Mouse (Mus musculus) CH12.LX (cell line): ENCODE measurements around the gene Taf11. TPM values are rescaled to one million over a fixed set of nuclear protein-coding genes. Genes with fewer than 3 reads are reported as not detected.

ENCODE experiments used
- DNase-seq: peaks from one replicate; pipeline ENCODE4 v3.0.0-alpha.2; 2013; ENCODE audit errors: extremely low read depth
- H3K27ac ChIP-seq: 2 replicates; pipeline ENCODE4 v1.5.1; 2012; ENCODE audit warnings: low read depth, mild to moderate bottlenecking, control low read depth, moderate library complexity; ENCODE audit not compliant: insufficient read depth
- H3K27me3 ChIP-seq: replicated peaks from 2 replicates; pipeline ENCODE3; 2012; ENCODE audit warnings: inconsistent platforms
- H3K36me3 ChIP-seq, 2 experiments: replicated peaks in 1 of 2; 2 replicates each; pipeline versions ENCODE3 to v1.6.1; 2012; ENCODE audit warnings: inconsistent platforms in 1 of 2, low read length in 1 of 2, mild to moderate bottlenecking in 1 of 2, mixed read lengths in 1 of 2, moderate library complexity in 1 of 2; ENCODE audit not compliant: control insufficient read depth in 1 of 2, insufficient read depth in 1 of 2
- H3K4me1 ChIP-seq, 2 experiments: 2 replicates each; pipeline ENCODE4 v1.6.1; 2012; ENCODE audit warnings: inconsistent platforms in 1 of 2, moderate library complexity in 1 of 2; ENCODE audit not compliant: insufficient read depth in 2 of 2, control insufficient read depth in 1 of 2
- H3K4me2 ChIP-seq: 2 replicates; pipeline ENCODE4 v1.6.1; 2012; ENCODE audit warnings: low read depth, mild to moderate bottlenecking, control low read depth; ENCODE audit not compliant: poor library complexity, insufficient read depth, severe bottlenecking
- H3K4me3 ChIP-seq, 3 experiments: fragments of 150-350 bp in 1 of 3; sonication (generic) in 1 of 3; replicated peaks in 1 of 3; 2 replicates each; pipeline versions ENCODE3 to v1.5.1; 2011 to 2012; ENCODE audit warnings: low read depth in 2 of 3, low read length in 2 of 3, mild to moderate bottlenecking in 2 of 3, moderate library complexity in 2 of 3, control low read depth in 1 of 3, improper control_type of control experiment in 1 of 3, inconsistent platforms in 1 of 3, mixed read lengths in 1 of 3; ENCODE audit not compliant: poor library complexity in 1 of 3
- H3K79me2 ChIP-seq: replicated peaks from 2 replicates; pipeline ENCODE4 v1.6.1; 2012; ENCODE audit warnings: mild to moderate bottlenecking, moderate library complexity; ENCODE audit not compliant: control insufficient read depth, poor library complexity, insufficient read depth, severe bottlenecking; ENCODE audit errors: extremely low read depth
- H3K9ac ChIP-seq: 2 replicates; pipeline ENCODE4 v1.6.1; 2012; ENCODE audit warnings: low read depth, mild to moderate bottlenecking, control low read depth, moderate library complexity; ENCODE audit not compliant: insufficient read depth
- H3K9me3 ChIP-seq: replicated peaks from 2 replicates; pipeline ENCODE3; 2012; ENCODE audit warnings: low read length, inconsistent platforms, mixed read lengths
- BHLHE40 ChIP-seq: IDR thresholded peaks from 2 replicates; pipeline ENCODE4 v1.6.1; 2011; ENCODE audit warnings: mild to moderate bottlenecking, low read depth, low read length, improper control_type of control experiment
- CHD1 ChIP-seq: IDR thresholded peaks from 2 replicates; pipeline ENCODE4 v1.6.1; 2012; ENCODE audit warnings: low read depth, low read length, improper control_type of control experiment, inconsistent platforms
- CHD2 ChIP-seq: IDR thresholded peaks from 2 replicates; pipeline ENCODE4 v1.6.1; 2011; ENCODE audit warnings: low read length, improper control_type of control experiment
- CTCF ChIP-seq, 2 experiments: IDR thresholded peaks in 1 of 2; conservative IDR thresholded peaks in 1 of 2; 2 replicates each; pipeline ENCODE4 v1.5.1; 2011 to 2012; ENCODE audit warnings: low read depth in 2 of 2, low read length in 2 of 2, improper control_type of control experiment in 1 of 2, inconsistent platforms in 1 of 2, mild to moderate bottlenecking in 1 of 2, moderate library complexity in 1 of 2
- E2F4 ChIP-seq: IDR thresholded peaks from 2 replicates; pipeline ENCODE4 v1.6.1; 2011; ENCODE audit warnings: low read depth, low read length, improper control_type of control experiment; ENCODE audit not compliant: insufficient replicate concordance
- EP300 ChIP-seq: IDR thresholded peaks from 2 replicates; pipeline ENCODE4 v1.6.1; 2011; ENCODE audit warnings: low read length, improper control_type of control experiment
- HCFC1 ChIP-seq: IDR thresholded peaks from 2 replicates; pipeline ENCODE4 v1.6.1; 2012; ENCODE audit warnings: low read depth, mild to moderate bottlenecking, inconsistent platforms, low read length, improper control_type of control experiment
- MAZ ChIP-seq: IDR thresholded peaks from 2 replicates; pipeline ENCODE4 v1.6.1; 2012; ENCODE audit warnings: low read depth, mild to moderate bottlenecking, inconsistent platforms, low read length, improper control_type of control experiment, moderate library complexity
- MXI1 ChIP-seq: IDR thresholded peaks from 2 replicates; pipeline ENCODE4 v1.6.1; 2011; ENCODE audit warnings: mild to moderate bottlenecking, low read depth, low read length, improper control_type of control experiment
- NELFE ChIP-seq: IDR thresholded peaks from 2 replicates; pipeline ENCODE4 v1.6.1; 2011; ENCODE audit warnings: low read depth, low read length, improper control_type of control experiment
- NRF1 ChIP-seq: IDR thresholded peaks from 2 replicates; pipeline ENCODE4 v1.6.1; 2014; ENCODE audit warnings: low read depth, mild to moderate bottlenecking, inconsistent platforms, low read length, improper control_type of control experiment, moderate library complexity
- POLR2A ChIP-seq: IDR thresholded peaks from 2 replicates; pipeline ENCODE4 v1.6.1; 2011; ENCODE audit warnings: low read depth, mild to moderate bottlenecking, improper control_type of control experiment, low read length
- POLR2AphosphoS2 ChIP-seq: IDR thresholded peaks from 2 replicates; pipeline ENCODE4 v1.6.1; 2011; ENCODE audit warnings: low read depth, low read length, improper control_type of control experiment
- SIN3A ChIP-seq: IDR thresholded peaks from 2 replicates; pipeline ENCODE4 v1.6.1; 2012; ENCODE audit warnings: low read length, improper control_type of control experiment, inconsistent platforms
- TBP ChIP-seq: conservative IDR thresholded peaks from 2 replicates; pipeline ENCODE4 v1.6.1; 2011; ENCODE audit warnings: low read depth, low read length, improper control_type of control experiment
- TCF12 ChIP-seq: IDR thresholded peaks from 2 replicates; pipeline ENCODE4 v1.6.1; 2014; ENCODE audit warnings: low read depth, mild to moderate bottlenecking, inconsistent platforms, low read length, improper control_type of control experiment
- ZC3H11A ChIP-seq: IDR thresholded peaks from 2 replicates; pipeline ENCODE4 v1.6.1; 2012; ENCODE audit warnings: low read depth, mild to moderate bottlenecking, inconsistent platforms, low read length, improper control_type of control experiment
- ZKSCAN1 ChIP-seq: IDR thresholded peaks from 2 replicates; pipeline ENCODE4 v1.6.1; 2012; ENCODE audit warnings: low read depth, inconsistent platforms, low read length, improper control_type of control experiment, borderline replicate concordance
- ZMIZ1 ChIP-seq: IDR thresholded peaks from 2 replicates; pipeline ENCODE4 v1.6.1; 2012; ENCODE audit warnings: low read depth, mild to moderate bottlenecking, inconsistent platforms, low read length, improper control_type of control experiment
- dilution Hi-C: fragments of 300-500 bp; cut with MboI; formaldehyde crosslinking; loops from 2 replicates; pipeline ENCODE4 v1.14.3; 2020; ENCODE audit warnings: low sequenced_read_pairs; ENCODE audit not compliant: extremely low pct_unique_long_range_greater_than_20kb, extremely low pct_ligation_motif_present
- in situ Hi-C: fragments of 300-500 bp; cut with MboI; formaldehyde crosslinking; loops from 3 replicates; pipeline ENCODE4 v1.14.3; 2019; ENCODE audit warnings: low sequenced_read_pairs, low pct_ligation_motif_present, low pct_unique_long_range_greater_than_20kb, mixed read lengths
- polyA plus RNA-seq: library from polyadenylated mRNA; unstranded; fragments of >175 nt; gene quantifications from 2 replicates; pipeline ENCODE4 v1.2.1, GENCODE M21; 2012; ENCODE audit warnings: low read depth; ENCODE audit not compliant: insufficient read length
- total RNA-seq, 2 experiments: library from RNA; depleted of rRNA; stranded (reverse); fragments of 300-350 nt in 1 of 2; fragments of >200 nt in 1 of 2; gene quantifications; 2 replicates each; pipeline ENCODE4 v1.2.3; 2012 to 2014

Gene Taf11
- total and polyA plus RNA-seq, 3 experiments, result 36.9 to 70.9 (median 41.1) TPM

- H3K4me1 ChIP-seq, result peaks cover 5 to 26% of the 10 kb centered on the region in 2 experiments
- peak overlapping the region; percentile 82 for H3K9ac ChIP-seq
- dilution Hi-C loops, result no loop called here
- in situ Hi-C loops, result no loop called here
- peak overlapping the region; percentile 81 to 99 (median 90) for H3K4me3 ChIP-seq
- DNase-seq, result peak; percentile 41
- peak overlapping the region; percentile 57 for H3K4me2 ChIP-seq
- 0 out of 2 replicates have a peak, but pooled peaks cover 12% of the 10 kb centered on the region for H3K79me2 ChIP-seq
- TF ChIP-seq ZMIZ1, result 0 out of 2 replicates have a peak, but pooled peaks have one; percentile 14
- TF ChIP-seq POLR2AphosphoS2, result no peak
- peak; percentile 28; the same call in 1 of the 2 replicates for TF ChIP-seq MXI1
- no peak for TF ChIP-seq ZKSCAN1
- TF ChIP-seq SIN3A, result 0 out of 2 replicates have a peak, but pooled peaks have one; percentile 48
- peaks cover 13 to 40% of the 10 kb centered on the region in 2 experiments for H3K36me3 ChIP-seq
- no peaks in the 10 kb centered on the region for H3K9me3 ChIP-seq
- no peaks in the 10 kb centered on the region for H3K27me3 ChIP-seq
- no peak overlapping the region; the same call in 1 of the 2 replicates for H3K27ac ChIP-seq
These were observed 52.6 kb downstream of the Taf11 start for GRCm38 (mm10) chr17:27856798-27857648.

- dilution Hi-C loops, result no loop called here
These were observed 53.3 kb downstream of the Taf11 start, which contains the start of gene Uhrf1bp1 for GRCm38 (mm10) chr17:27856265-27856797. Uhrf1bp1 (plus strand) TSS chr17:27856441.

More at GRCm38 (mm10) chr17:27856265-27856797, 53.3 kb downstream of the Taf11 start, which contains the start of gene Uhrf1bp1:
- H3K4me2 ChIP-seq, result peak within 1 kb of the TSS; percentile 57
- no peaks in the 10 kb centered on the region for H3K27me3 ChIP-seq
- peaks cover 5 to 26% of the 10 kb centered on the region in 2 experiments for H3K4me1 ChIP-seq
- no peak within 1 kb of the TSS; the same call in 1 of the 2 replicates for H3K27ac ChIP-seq
- H3K9me3 ChIP-seq, result no peaks in the 10 kb centered on the region
- H3K36me3 ChIP-seq, result peaks cover 13 to 39% of the 10 kb centered on the region in 2 experiments
- in situ Hi-C loops, result no loop called here
- H3K4me3 ChIP-seq, result peak within 1 kb of the TSS; percentile 81 to 99 (median 90)
- TF ChIP-seq NELFE (peak; percentile 42; the same call in 1 of the 2 replicates), E2F4 (no peak), TCF12 (0 out of 2 replicates have a peak, but pooled peaks have one; percentile 17), HCFC1 (no peak), MXI1 (peak; percentile 85), BHLHE40 (peak; percentile 51), CHD1 (no peak), TBP (no peak), MAZ (peak; percentile 40; the same call in 1 of the 2 replicates), ZKSCAN1 (no peak), EP300 (no peak), SIN3A (no peak), ZC3H11A (no peak), ZMIZ1 (peak; percentile 62; the same call in 1 of the 2 replicates), CHD2 (no peak), CTCF (conservative IDR thresholded peaks at IDR 0.05 in 1 of 2, IDR thresholded peaks at IDR 0.05 in 1 of 2; ENCODE audit: low read depth in 2 of 2, low read length in 2 of 2) (no peak), POLR2A (peak; percentile 71), NRF1 (peak; percentile 77), POLR2AphosphoS2 (no peak)
- H3K9ac ChIP-seq, result peak within 1 kb of the TSS; percentile 82
- DNase-seq, result peak; percentile 73
- 0 out of 2 replicates have a peak, but pooled peaks cover 11% of the 10 kb centered on the region for H3K79me2 ChIP-seq
